Mouse (Mus musculus) kidney, adult 2 months (tissue): ENCODE measurements around the gene Tm9sf2.

ENCODE experiments used
- CTCF ChIP-seq: fragments of 200-500 bp; conservative IDR thresholded peaks from 2 replicates; pipeline ENCODE4 v1.5.1; 2011; ENCODE audit warnings: low read depth, mild to moderate bottlenecking, control low read depth, low read length, moderate library complexity, mixed read lengths; ENCODE audit not compliant: insufficient read depth, insufficient read length
- POLR2A ChIP-seq: fragments of 200-500 bp; IDR thresholded peaks from one replicate; pipeline ENCODE4 v1.6.1; 2011; ENCODE audit warnings: low read depth, low read length, control low read depth

DNA sequence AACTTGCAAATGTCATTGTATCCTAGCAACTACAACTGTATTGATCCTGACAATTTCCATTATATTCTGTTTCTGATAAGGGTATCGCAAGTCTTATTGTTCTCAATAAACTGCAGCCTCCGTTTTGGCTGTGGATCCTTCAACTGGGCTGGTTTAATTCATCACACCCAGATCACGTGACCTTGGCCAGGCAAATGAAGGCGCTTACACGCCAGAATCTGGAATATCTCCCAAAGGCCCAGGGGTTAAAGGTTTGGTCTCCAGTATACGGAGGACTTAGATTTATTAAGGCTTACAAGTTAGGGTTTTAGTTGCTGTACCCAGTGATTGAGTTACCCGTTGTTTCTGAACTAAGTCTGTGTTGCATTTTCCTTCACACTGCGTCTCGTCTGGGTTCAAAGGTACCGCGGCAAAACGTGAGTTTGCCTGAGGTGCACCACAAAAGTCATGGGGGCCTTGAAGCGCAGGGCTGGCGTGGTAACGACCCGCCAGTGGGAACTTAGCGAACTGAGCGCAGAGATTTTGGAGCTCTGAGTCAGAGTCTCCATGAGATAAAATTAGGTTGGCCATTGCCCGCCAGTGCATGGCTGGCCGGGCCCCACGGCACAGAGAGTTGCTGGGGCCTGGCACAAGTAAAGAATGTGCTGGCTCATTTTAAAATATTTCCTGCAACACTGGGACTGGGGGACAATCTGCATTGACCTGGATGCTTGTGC is 31.2 kb upstream of the Tm9sf2 start:
- TF ChIP-seq CTCF (no peak), POLR2A (no peak)
